Mouse (Mus musculus): ENCODE measurements around the gene Gm16253. TPM values are rescaled to one million over a fixed set of nuclear protein-coding genes. Genes with fewer than 3 reads are reported as not detected.

Gm16253 gene
- polyA plus RNA-seq, 1 experiment = not detected

GRCm38 (mm10) chr3:96579239-96579750, 2.5 kb downstream of the Gm16253 start:
- H3K27me3 ChIP-seq (ENCODE audit: control insufficient read depth, insufficient read depth, low read length) = no peaks in the 10 kb centered on the region
- no peaks in the 10 kb centered on the region for H3K36me3 ChIP-seq (ENCODE audit: control insufficient read depth, insufficient read depth, low read length)
- 72% methylated on average over 4 of the region's 4 CpGs for WGBS
- H3K27ac ChIP-seq (ENCODE audit: insufficient read depth, low read depth, low read length) = 0 out of 2 replicates have a peak overlapping the region, but pooled peaks have one; percentile 1
- H3K4me3 ChIP-seq (ENCODE audit: low read depth, low read length) = 0 out of 2 replicates have a peak overlapping the region, but pooled peaks have one; percentile 1
- TF ChIP-seq CTCF (IDR thresholded peaks at IDR 0.05; ENCODE audit: extremely low read depth, insufficient read length, insufficient replicate concordance, low read depth, low read length) = no peak
- peaks cover 15% of the 10 kb centered on the region for H3K4me1 ChIP-seq (ENCODE audit: control insufficient read depth, insufficient read depth, insufficient read length, low read length)

GRCm38 (mm10) chr3:96579885-96580454, 3.2 kb downstream of the Gm16253 start:
- peak overlapping the region; percentile 48 for H3K27ac ChIP-seq (ENCODE audit: insufficient read depth, low read depth, low read length)
- H3K36me3 ChIP-seq (ENCODE audit: control insufficient read depth, insufficient read depth, low read length) = no peaks in the 10 kb centered on the region
- WGBS = 10% methylated on average over 16 of the region's 16 CpGs

GRCm38 (mm10) chr3:96581141-96581540, 4.4 kb downstream of the Gm16253 start:
- Histone ChIP-seq H3K4me1 (ENCODE audit: control insufficient read depth, insufficient read depth, insufficient read length, low read length) (peaks cover 8% of the 10 kb centered on the region), H3K27ac (ENCODE audit: insufficient read depth, low read depth, low read length) (no peak overlapping the region), H3K4me3 (ENCODE audit: low read depth, low read length) (no peak overlapping the region), H3K36me3 (ENCODE audit: control insufficient read depth, insufficient read depth, low read length) (no peaks in the 10 kb centered on the region), H3K27me3 (ENCODE audit: control insufficient read depth, insufficient read depth, low read length) (no peaks in the 10 kb centered on the region)
- TF ChIP-seq POLR2A (IDR thresholded peaks at IDR 0.05; ENCODE audit: low read depth, low read length) = no peak
- TF ChIP-seq CTCF (IDR thresholded peaks at IDR 0.05; ENCODE audit: extremely low read depth, insufficient read length, insufficient replicate concordance, low read depth, low read length) = no peak
- 61% methylated on average over 6 of the region's 6 CpGs for WGBS

More at GRCm38 (mm10) chr3:96579885-96580454, 3.2 kb downstream of the Gm16253 start:
- Histone ChIP-seq H3K27me3 (ENCODE audit: control insufficient read depth, insufficient read depth, low read length) (no peaks in the 10 kb centered on the region), H3K4me1 (ENCODE audit: control insufficient read depth, insufficient read depth, insufficient read length, low read length) (peaks cover 12% of the 10 kb centered on the region), H3K4me3 (ENCODE audit: low read depth, low read length) (0 out of 2 replicates have a peak overlapping the region, but pooled peaks have one; percentile 1)
- no peak for TF ChIP-seq POLR2A (IDR thresholded peaks at IDR 0.05; ENCODE audit: low read depth, low read length)
- peak; percentile 100 for TF ChIP-seq CTCF (IDR thresholded peaks at IDR 0.05; ENCODE audit: extremely low read depth, insufficient read length, insufficient replicate concordance, low read depth, low read length)

- H3K4me1 ChIP-seq (ENCODE audit: control insufficient read depth, insufficient read depth, insufficient read length, low read length) = peaks cover 8% of the 10 kb centered on the region
These were observed 5.2 kb downstream of the Gm16253 start for GRCm38 (mm10) chr3:96581771-96582515.

GRCm38 (mm10) chr3:96583386-96583785, 6.6 kb downstream of the Gm16253 start:
- 91% methylated on average over 5 of the region's 5 CpGs for WGBS
- Histone ChIP-seq H3K27me3 (ENCODE audit: control insufficient read depth, insufficient read depth, low read length) (no peaks in the 10 kb centered on the region), H3K4me3 (ENCODE audit: low read depth, low read length) (no peak overlapping the region), H3K36me3 (ENCODE audit: control insufficient read depth, insufficient read depth, low read length) (no peaks in the 10 kb centered on the region), H3K4me1 (ENCODE audit: control insufficient read depth, insufficient read depth, insufficient read length, low read length) (peaks cover 2% of the 10 kb centered on the region; the same call in 1 of the 2 replicates), H3K27ac (ENCODE audit: insufficient read depth, low read depth, low read length) (no peak overlapping the region)
- no peak for TF ChIP-seq CTCF (IDR thresholded peaks at IDR 0.05; ENCODE audit: extremely low read depth, insufficient read length, insufficient replicate concordance, low read depth, low read length)
- no peak for TF ChIP-seq POLR2A (IDR thresholded peaks at IDR 0.05; ENCODE audit: low read depth, low read length)

More at GRCm38 (mm10) chr3:96581771-96582515, 5.2 kb downstream of the Gm16253 start:
- H3K4me3 ChIP-seq (ENCODE audit: low read depth, low read length) = no peak overlapping the region
- H3K27me3 ChIP-seq (ENCODE audit: control insufficient read depth, insufficient read depth, low read length) = no peaks in the 10 kb centered on the region
- WGBS = 80% methylated on average over 16 of the region's 16 CpGs
- H3K27ac ChIP-seq (ENCODE audit: insufficient read depth, low read depth, low read length) = no peak overlapping the region
- no peaks in the 10 kb centered on the region for H3K36me3 ChIP-seq (ENCODE audit: control insufficient read depth, insufficient read depth, low read length)
- no peak for TF ChIP-seq POLR2A (IDR thresholded peaks at IDR 0.05; ENCODE audit: low read depth, low read length)
- TF ChIP-seq CTCF (IDR thresholded peaks at IDR 0.05; ENCODE audit: extremely low read depth, insufficient read length, insufficient replicate concordance, low read depth, low read length) = no peak

- TF ChIP-seq CTCF (IDR thresholded peaks at IDR 0.05; ENCODE audit: extremely low read depth, insufficient read length, insufficient replicate concordance, low read depth, low read length) (no peak), POLR2A (IDR thresholded peaks at IDR 0.05; ENCODE audit: low read depth, low read length) (no peak)
- Histone ChIP-seq H3K27ac (ENCODE audit: insufficient read depth, low read depth, low read length) (no peak overlapping the region), H3K36me3 (ENCODE audit: control insufficient read depth, insufficient read depth, low read length) (no peaks in the 10 kb centered on the region; the same call in 1 of the 2 replicates), H3K4me1 (ENCODE audit: control insufficient read depth, insufficient read depth, insufficient read length, low read length) (no peaks in the 10 kb centered on the region), H3K4me3 (ENCODE audit: low read depth, low read length) (no peak overlapping the region), H3K27me3 (ENCODE audit: control insufficient read depth, insufficient read depth, low read length) (no peaks in the 10 kb centered on the region; the same call in 1 of the 2 replicates)
- WGBS = 93% methylated on average over 4 of the region's 4 CpGs
These were observed 13.9 kb downstream of the Gm16253 start for GRCm38 (mm10) chr3:96590657-96591056.

GRCm38 (mm10) chr3:96593374-96593773, 16.6 kb downstream of the Gm16253 start:
- Histone ChIP-seq H3K4me3 (ENCODE audit: low read depth, low read length) (peak overlapping the region; percentile 97), H3K27ac (ENCODE audit: insufficient read depth, low read depth, low read length) (peak overlapping the region; percentile 88), H3K36me3 (ENCODE audit: control insufficient read depth, insufficient read depth, low read length) (no peaks in the 10 kb centered on the region; the same call in 1 of the 2 replicates), H3K4me1 (ENCODE audit: control insufficient read depth, insufficient read depth, insufficient read length, low read length) (peaks cover 7% of the 10 kb centered on the region; the same call in 1 of the 2 replicates), H3K27me3 (ENCODE audit: control insufficient read depth, insufficient read depth, low read length) (peaks cover 24% of the 10 kb centered on the region)
- TF ChIP-seq POLR2A (IDR thresholded peaks at IDR 0.05; ENCODE audit: low read depth, low read length) = no peak
- no peak for TF ChIP-seq CTCF (IDR thresholded peaks at IDR 0.05; ENCODE audit: extremely low read depth, insufficient read length, insufficient replicate concordance, low read depth, low read length)
- 1% methylated on average over 10 of the region's 10 CpGs for WGBS
